Mouse (Mus musculus): ENCODE measurements around the gene Ctsk.

Ctsk gene

GRCm38 (mm10) chr3:95499024-95499423 is at the start of gene Ctsk:
TSS of gene Ctsk (plus strand) at chr3:95499256.
- in situ Hi-C loops (cut with MboI; ENCODE audit: unreplicated experiment in 2 of 2): no loop called here

- in situ Hi-C loops (cut with MboI; ENCODE audit: unreplicated experiment in 2 of 2): loop anchor here (5.0 kb wide), 1 partner anchor 98 kb away; no protein-coding TSS in a partner anchor
These were observed 48.6 kb upstream of the Ctsk start for GRCm38 (mm10) chr3:95450408-95450807.

GRCm38 (mm10) chr3:95450915-95451314 is 48.1 kb upstream of the Ctsk start:
- in situ Hi-C loops (cut with MboI; ENCODE audit: unreplicated experiment in 2 of 2): loop anchor here (5.0 kb wide), 1 partner anchor 99 kb away; no protein-coding TSS in a partner anchor

GRCm38 (mm10) chr3:95456367-95456766 is 42.7 kb upstream of the Ctsk start:
- in situ Hi-C loops (cut with MboI; ENCODE audit: unreplicated experiment in 2 of 2): no loop called here

- in situ Hi-C loops (cut with MboI; ENCODE audit: unreplicated experiment in 2 of 2): no loop called here
These were observed 41.3 kb upstream of the Ctsk start for GRCm38 (mm10) chr3:95457758-95458157.

- in situ Hi-C loops (cut with MboI; ENCODE audit: unreplicated experiment in 2 of 2): no loop called here
These were observed 39.7 kb upstream of the Ctsk start for GRCm38 (mm10) chr3:95459381-95459780.

GRCm38 (mm10) chr3:95463852-95464251 is 35.2 kb upstream of the Ctsk start:
- in situ Hi-C loops (cut with MboI; ENCODE audit: unreplicated experiment in 2 of 2): no loop called here

- in situ Hi-C loops (cut with MboI; ENCODE audit: unreplicated experiment in 2 of 2): no loop called here
These were observed 20.1 kb upstream of the Ctsk start for GRCm38 (mm10) chr3:95478966-95479365.

- in situ Hi-C loops (cut with MboI; ENCODE audit: unreplicated experiment in 2 of 2): no loop called here
These were observed 12.6 kb upstream of the Ctsk start for GRCm38 (mm10) chr3:95486421-95486820.

- in situ Hi-C loops (cut with MboI; ENCODE audit: unreplicated experiment in 2 of 2): no loop called here
These were observed 10.4 kb upstream of the Ctsk start for GRCm38 (mm10) chr3:95488679-95489078.

- in situ Hi-C loops (cut with MboI; ENCODE audit: unreplicated experiment in 2 of 2): no loop called here
These were observed 8.8 kb upstream of the Ctsk start for GRCm38 (mm10) chr3:95490238-95490637.

GRCm38 (mm10) chr3:95494342-95494741 is 4.7 kb upstream of the Ctsk start:
- in situ Hi-C loops (cut with MboI; ENCODE audit: unreplicated experiment in 2 of 2): no loop called here

- in situ Hi-C loops (cut with MboI; ENCODE audit: unreplicated experiment in 2 of 2): no loop called here
These were observed 827 bp upstream of the Ctsk start for GRCm38 (mm10) chr3:95498229-95498628.

GRCm38 (mm10) chr3:95499496-95500140 is 562 bp downstream of the Ctsk start:
- in situ Hi-C loops (cut with MboI; ENCODE audit: unreplicated experiment in 2 of 2): loop anchor here in 1 of 2 experiments (25.0 kb wide), 1 partner anchor 113 kb away; the partner anchor contains the start of gene Ensa

- in situ Hi-C loops (cut with MboI; ENCODE audit: unreplicated experiment in 2 of 2): loop anchor here in 1 of 2 experiments (25.0 kb wide), 1 partner anchor 110 kb away; the partner anchor contains the start of gene Ensa
These were observed 3.3 kb downstream of the Ctsk start for GRCm38 (mm10) chr3:95502312-95502711.

GRCm38 (mm10) chr3:95509348-95509747 is 10.3 kb downstream of the Ctsk start:
- in situ Hi-C loops (cut with MboI; ENCODE audit: unreplicated experiment in 2 of 2): loop anchor here (5.0 to 25.0 kb wide), 2 partner anchors 103 to 343 kb away; partner anchors contain the start of gene Ensa (in 1 of the 2)

- in situ Hi-C loops (cut with MboI; ENCODE audit: unreplicated experiment in 2 of 2): loop anchor here in 1 of 2 experiments (25.0 kb wide), 1 partner anchor 101 kb away; the partner anchor contains the start of gene Ensa
These were observed 12.6 kb downstream of the Ctsk start for GRCm38 (mm10) chr3:95511611-95512180.

GRCm38 (mm10) chr3:95516614-95517041 is 17.6 kb downstream of the Ctsk start:
- in situ Hi-C loops (cut with MboI; ENCODE audit: unreplicated experiment in 2 of 2): loop anchor here (5.0 to 25.0 kb wide), 2 partner anchors 96 to 256 kb away; partner anchors contain the start of gene Ensa (in 1 of the 2)

GRCm38 (mm10) chr3:95517493-95517898 is 18.4 kb downstream of the Ctsk start:
- in situ Hi-C loops (cut with MboI; ENCODE audit: unreplicated experiment in 2 of 2): loop anchor here (5.0 to 25.0 kb wide), 2 partner anchors 95 to 255 kb away; partner anchors contain the start of gene Ensa (in 1 of the 2)

GRCm38 (mm10) chr3:95518891-95519290 is 19.8 kb downstream of the Ctsk start:
- in situ Hi-C loops (cut with MboI; ENCODE audit: unreplicated experiment in 2 of 2): loop anchor here (5.0 to 25.0 kb wide), 2 partner anchors 93 to 253 kb away; partner anchors contain the start of gene Ensa (in 1 of the 2)

GRCm38 (mm10) chr3:95519315-95519714 is 20.3 kb downstream of the Ctsk start:
- in situ Hi-C loops (cut with MboI; ENCODE audit: unreplicated experiment in 2 of 2): loop anchor here (5.0 to 25.0 kb wide), 2 partner anchors 93 to 253 kb away; partner anchors contain the start of gene Ensa (in 1 of the 2)
